Mouse (Mus musculus): Measurements from ENCODE around the gene Fxyd3.

Gene Fxyd3

GRCm38 (mm10) chr7:31098697-31099611 is 22.4 kb upstream of the Fxyd3 start:
- no peak for DNase-seq (ENCODE audit: low spot score)

GRCm38 (mm10) chr7:31097583-31098248 is 21.2 kb upstream of the Fxyd3 start:
- peak; percentile 89 for DNase-seq (ENCODE audit: low spot score)

GRCm38 (mm10) chr7:31096892-31097564 is 20.5 kb upstream of the Fxyd3 start:
- no peak for DNase-seq (ENCODE audit: low spot score)

DNA sequence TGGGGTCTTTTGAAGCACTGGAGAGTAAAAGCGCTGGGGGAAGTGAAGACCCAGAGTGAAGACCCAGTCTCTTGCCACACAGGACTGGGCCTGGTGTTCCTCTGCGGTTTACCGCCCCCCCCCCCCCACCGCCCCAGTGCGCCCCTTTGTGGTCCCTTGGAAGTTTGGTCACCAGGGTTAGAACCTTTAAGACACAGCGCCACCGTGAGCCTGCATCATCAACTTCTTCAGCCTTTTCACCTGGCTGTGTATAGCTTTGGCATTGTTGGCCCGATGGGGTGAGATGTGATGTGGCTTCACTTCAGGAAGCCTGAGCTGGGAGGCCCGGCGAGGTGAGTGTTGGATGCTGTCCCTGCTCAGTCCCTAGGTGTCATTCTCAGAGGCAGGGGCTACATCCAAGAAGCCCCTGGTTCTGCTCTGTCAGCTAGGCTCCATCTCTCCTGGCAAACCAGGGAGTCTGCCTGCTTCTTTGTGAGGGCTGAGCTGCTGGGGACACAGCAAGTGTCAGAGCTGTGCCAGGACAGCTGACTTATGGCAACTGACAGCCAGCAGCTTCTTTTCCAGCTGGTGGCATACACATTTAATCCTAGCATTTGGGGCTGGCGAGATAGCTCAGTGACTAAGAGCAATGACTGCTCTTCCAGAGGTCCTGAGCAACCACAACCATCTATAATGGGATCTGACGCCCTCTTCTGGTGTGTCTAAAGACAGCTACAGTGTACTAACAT is 18.4 kb upstream of the Fxyd3 start:
- no peak for DNase-seq (ENCODE audit: low spot score)

- no peak for DNase-seq (ENCODE audit: low spot score)
These were observed 13.2 kb upstream of the Fxyd3 start for GRCm38 (mm10) chr7:31089721-31090120.

DNA sequence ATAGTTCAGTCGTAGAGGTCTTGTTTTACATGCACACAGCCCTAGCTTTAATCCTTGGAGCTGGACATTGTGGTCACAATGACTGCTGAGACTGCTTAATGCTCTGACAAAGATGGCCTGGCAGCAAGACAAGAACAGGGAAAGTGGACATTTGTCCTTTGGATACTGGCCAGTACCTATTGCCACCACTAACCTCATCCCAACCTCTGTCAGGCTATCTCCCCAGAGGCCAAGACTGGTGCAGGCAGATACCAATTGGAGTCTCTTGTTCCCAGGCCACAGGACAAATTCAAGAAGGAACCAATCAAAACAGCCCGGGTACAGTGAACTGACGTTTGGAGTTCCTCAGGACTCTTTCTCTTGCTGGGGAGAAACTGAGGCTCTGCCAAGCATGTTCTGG is 11.7 kb upstream of the Fxyd3 start:
- no peak for DNase-seq (ENCODE audit: low spot score)

DNA sequence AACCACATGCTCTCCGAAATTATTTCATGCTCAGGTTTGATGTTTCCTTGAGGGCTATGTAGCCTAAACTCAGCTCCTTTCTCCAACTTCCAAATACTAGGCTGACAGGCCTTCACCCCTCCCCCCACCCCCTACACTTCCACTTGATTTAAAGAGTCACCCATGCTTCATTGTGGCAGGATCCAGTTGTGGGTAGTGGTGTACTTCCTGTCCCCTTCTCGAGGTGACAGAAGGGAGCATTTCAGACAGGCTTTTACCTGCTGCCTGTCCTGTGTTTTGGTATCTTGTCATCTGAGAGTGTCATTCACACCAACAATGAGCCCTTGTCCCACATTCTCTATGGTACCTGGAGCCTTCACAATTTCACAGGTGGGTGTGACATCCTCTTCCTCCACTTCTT is 10.8 kb upstream of the Fxyd3 start:
- DNase-seq (ENCODE audit: low spot score) = no peak

GRCm38 (mm10) chr7:31086175-31086755 is 9.8 kb upstream of the Fxyd3 start:
- no peak for DNase-seq (ENCODE audit: low spot score)

- no peak for DNase-seq (ENCODE audit: low spot score)
These were observed 8.7 kb upstream of the Fxyd3 start for GRCm38 (mm10) chr7:31085171-31085570.

DNA sequence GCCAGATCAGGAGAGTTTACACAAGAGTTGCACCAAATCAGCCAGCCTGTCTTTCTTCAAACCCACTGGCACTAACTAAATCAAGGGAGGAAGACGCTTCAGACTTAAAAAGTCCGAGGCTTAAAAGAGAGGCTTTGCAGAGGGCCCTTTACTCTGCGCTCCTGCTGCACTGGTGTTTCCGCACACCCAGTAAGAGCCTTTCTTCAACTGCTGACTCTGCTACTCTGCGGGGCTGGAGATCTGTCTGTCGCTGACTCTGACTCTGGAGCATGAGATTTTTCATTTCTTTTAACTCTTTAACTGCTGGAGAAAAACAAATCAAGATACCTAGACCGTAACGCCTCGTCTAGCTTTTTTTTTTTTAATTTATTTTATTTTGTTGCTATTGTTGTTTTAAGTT is 7.6 kb upstream of the Fxyd3 start:
- no peak for DNase-seq (ENCODE audit: low spot score)

- DNase-seq (ENCODE audit: low spot score) = peak; percentile 51
These were observed 6.5 kb upstream of the Fxyd3 start for GRCm38 (mm10) chr7:31082831-31083588.

DNA sequence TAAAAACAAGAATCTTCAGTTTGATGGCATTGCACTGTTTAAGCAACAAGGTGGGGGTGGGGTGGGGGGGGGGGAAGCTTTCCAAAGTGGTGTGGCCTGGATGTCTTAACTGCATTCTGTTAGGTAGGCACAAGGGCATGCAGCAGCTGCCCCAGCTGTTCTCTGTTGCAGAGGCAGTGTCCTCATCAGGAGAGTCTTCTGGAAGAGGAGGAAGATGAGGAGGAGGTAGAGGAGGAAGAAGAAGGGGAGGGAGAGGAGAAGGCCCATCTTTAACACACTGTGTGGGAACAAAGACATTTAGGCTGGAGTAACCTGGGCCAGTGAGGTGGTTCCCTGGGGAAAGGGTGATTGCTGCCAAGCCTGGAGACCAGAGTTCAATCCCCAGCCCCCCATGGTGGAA is 5.6 kb upstream of the Fxyd3 start:
- DNase-seq (ENCODE audit: low spot score) = no peak

- DNase-seq (ENCODE audit: low spot score) = no peak
These were observed 4.6 kb upstream of the Fxyd3 start for GRCm38 (mm10) chr7:31081106-31081505.

DNA sequence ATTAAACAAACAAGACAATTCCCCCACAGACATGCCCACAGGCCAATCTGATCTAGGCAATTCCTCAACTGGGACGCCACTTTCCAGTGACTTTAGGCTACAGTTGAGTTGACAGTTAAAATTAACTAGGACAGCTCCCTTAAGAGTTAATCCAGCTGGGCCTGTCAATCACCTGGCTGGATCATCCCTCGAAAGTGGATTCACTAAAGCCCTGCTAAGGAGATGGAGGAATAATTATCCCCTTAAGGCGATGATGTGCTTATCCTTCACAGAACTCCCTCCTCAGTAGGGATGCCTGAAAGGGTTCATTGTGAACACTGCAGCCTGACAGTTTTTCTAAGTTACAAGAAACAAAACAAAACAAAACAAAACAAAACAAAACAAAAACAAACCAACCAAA is 4.1 kb upstream of the Fxyd3 start:
- no peak for DNase-seq (ENCODE audit: low spot score)

DNA sequence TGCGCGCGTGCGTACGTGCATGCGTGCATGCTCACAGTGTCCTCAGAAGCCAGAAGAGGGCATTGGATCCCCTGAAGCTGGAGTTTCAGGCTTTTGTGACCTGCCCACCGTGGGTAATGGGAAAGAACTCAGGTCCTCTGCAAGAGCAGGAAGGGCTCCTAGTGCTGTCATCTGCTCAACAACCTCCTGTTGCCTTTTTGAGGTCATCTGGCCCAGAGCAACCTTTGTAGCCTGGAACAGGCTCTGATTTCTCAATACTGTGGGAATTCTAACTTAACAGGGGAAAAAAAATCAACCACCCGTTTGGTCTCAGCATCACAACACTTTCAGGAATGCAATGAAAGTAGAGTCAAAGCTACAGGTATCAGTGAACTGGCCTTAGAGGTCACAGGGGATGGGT is 3.2 kb upstream of the Fxyd3 start:
- DNase-seq (ENCODE audit: low spot score) = no peak

DNA sequence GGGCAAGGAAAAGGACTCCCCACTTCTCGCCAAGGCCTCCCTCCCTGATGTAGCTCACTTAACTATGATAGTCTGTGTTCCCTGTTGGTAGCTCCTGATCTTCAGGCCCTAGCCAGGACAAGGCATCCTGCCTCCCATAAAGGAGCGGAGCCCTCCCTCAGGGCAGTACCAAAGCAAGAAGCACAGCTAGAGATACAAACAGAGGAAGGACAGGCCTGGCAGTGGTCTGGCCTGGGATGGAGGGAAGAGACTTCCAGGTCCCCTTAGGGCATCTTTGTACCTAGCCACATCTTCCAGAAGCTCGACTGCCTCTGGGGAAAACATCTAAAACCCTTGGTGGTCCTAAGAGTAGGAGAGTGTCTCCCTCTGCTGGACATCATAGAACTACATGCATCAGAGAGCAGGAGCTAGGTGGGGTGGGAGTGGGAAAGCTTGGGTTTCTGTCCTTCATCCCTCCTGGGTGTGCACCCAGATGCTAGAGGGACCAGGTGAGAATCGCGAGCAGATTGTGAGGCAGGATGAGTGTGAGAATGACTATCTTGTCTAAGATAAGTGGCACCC is 1.5 kb upstream of the Fxyd3 start:
- no peak for DNase-seq (ENCODE audit: low spot score)

GRCm38 (mm10) chr7:31077470-31077869 is 966 bp upstream of the Fxyd3 start:
- DNase-seq (ENCODE audit: low spot score) = no peak

- DNase-seq (ENCODE audit: low spot score) = no peak
These were observed 1.8 kb downstream of the Fxyd3 start for GRCm38 (mm10) chr7:31074713-31075069.

- no peak for DNase-seq (ENCODE audit: low spot score)
These were observed 2.3 kb downstream of the Fxyd3 start for GRCm38 (mm10) chr7:31074061-31074712.

DNA sequence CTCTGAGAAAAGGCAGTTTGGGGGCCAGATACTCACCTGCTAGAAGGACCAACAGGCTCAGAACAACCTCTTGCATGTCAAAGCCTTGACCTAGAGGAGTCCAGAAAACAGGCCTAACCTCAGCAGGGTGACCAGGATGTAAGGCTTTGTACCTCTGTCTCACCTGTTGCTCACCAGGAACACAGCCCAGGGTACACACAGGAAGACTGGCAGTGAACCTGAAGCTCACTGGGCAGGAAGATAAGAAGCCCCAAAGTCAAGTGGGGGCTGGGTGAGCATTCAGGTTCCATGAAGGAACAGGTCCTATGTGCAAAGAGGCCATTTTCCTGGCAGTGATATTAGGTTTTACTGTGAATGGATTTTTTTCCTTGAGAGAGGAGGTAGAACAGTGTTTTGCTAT is 3.0 kb downstream of the Fxyd3 start:
- DNase-seq (ENCODE audit: low spot score) = no peak
